ENCODE assay signal across 9 mouse cellular contexts in genomic region chr13:41634401-41634818, GRCm38 (mm10). TPM values are rescaled to one million over a fixed set of nuclear protein-coding genes. Genes with fewer than 3 reads are reported as not detected.
DNase-seq lines count a peak whose midpoint lies in the region; ATAC-seq and TF ChIP-seq lines count a peak whose summit lies in the region.
"Had no signal": no experiment of that assay in that cellular context is flagged by ENCODE, and none has a peak within 500 bp of the region (broad histone marks: within the 10 kb centered on the region; RNA-seq: fewer than 3 reads in every experiment).

No protein-coding gene starts in this region.

- H3K9me3 ChIP-seq in heart, postnatal 0 days (replicated peaks; ENCODE audit: control insufficient read depth, low read length), result no peaks in the 10 kb centered on the region
- no peaks in the 10 kb centered on the region for H3K9me3 ChIP-seq in lung, embryonic 16.5 days (ENCODE audit: control insufficient read depth, low read length)
- H3K9me3 ChIP-seq: limb, embryonic 15.5 days had no signal

- H3K4me2 ChIP-seq in heart, postnatal 0 days (ENCODE audit: low read depth, low read length), result no peak overlapping the region
- no peak overlapping the region for H3K4me2 ChIP-seq in lung, embryonic 16.5 days (ENCODE audit: low read depth, low read length)
- H3K4me2 ChIP-seq: limb, embryonic 15.5 days had no signal

- 29% methylated on average over 13 of the region's 13 CpGs for WGBS in heart, postnatal 0 days
- WGBS in lung, embryonic 16.5 days, result 19% methylated on average over 13 of the region's 13 CpGs

- TF ChIP-seq EP300 in heart, postnatal 0 days (IDR thresholded peaks at IDR 0.05; ENCODE audit: low read depth), result no peak

- DNase-seq in ES-CJ7 (ENCODE audit: low read depth, low spot score), result peak; percentile 74
- peak; percentile 88 for DNase-seq in brain, adult 2 months (ENCODE audit: low read depth, low spot score)
- peak; percentile 35 for DNase-seq in fibroblast of lung, adult 2 months (ENCODE audit: low read depth)
- DNase-seq in heart, postnatal 0 days (ENCODE audit: low spot score), result no peak
- DNase-seq in layer of hippocampus, adult 11-12 months (ENCODE audit: low spot score), result peak; percentile 83
- DNase-seq in ovary, postnatal 36 days (ENCODE audit: low spot score), result peak; percentile 72
- peak; percentile 87 for DNase-seq in thymus, postnatal 4 days

- H3K36me3 ChIP-seq in heart, postnatal 0 days (replicated peaks; ENCODE audit: control insufficient read depth, insufficient read depth, low read length), result 0 out of 2 replicates have a peak, but pooled peaks cover 4% of the 10 kb centered on the region
- H3K36me3 ChIP-seq in lung, embryonic 16.5 days (ENCODE audit: control insufficient read depth, insufficient read depth, low read length), result peaks cover 2% of the 10 kb centered on the region; the same call in 1 of the 2 replicates
- H3K36me3 ChIP-seq: limb, embryonic 15.5 days had no signal

- peak; percentile 79 for ATAC-seq in heart, postnatal 0 days (ENCODE audit: insufficient read depth, low read depth)
- peak; percentile 81 for ATAC-seq in lung, embryonic 16.5 days (ENCODE audit: low read depth)

- H3K9ac ChIP-seq in heart, postnatal 0 days (replicated peaks; ENCODE audit: low read depth, low read length), result no peak overlapping the region
- H3K9ac ChIP-seq in lung, embryonic 16.5 days (ENCODE audit: low read length), result no peak overlapping the region
- H3K9ac ChIP-seq: limb, embryonic 15.5 days had no signal

- H3K4me3 ChIP-seq in heart, postnatal 0 days (ENCODE audit: low read depth, low read length), result no peak overlapping the region
- H3K4me3 ChIP-seq in lung, embryonic 16.5 days (ENCODE audit: low read length), result no peak overlapping the region
- H3K4me3 ChIP-seq: limb, embryonic 15.5 days had no signal

- TF ChIP-seq CTCF in heart, postnatal 0 days (IDR thresholded peaks at IDR 0.05; ENCODE audit: low read depth), result peak; percentile 93

- H3K27me3 ChIP-seq in heart, postnatal 0 days (ENCODE audit: control insufficient read depth, insufficient read depth, low read length), result no peaks in the 10 kb centered on the region
- no peaks in the 10 kb centered on the region for H3K27me3 ChIP-seq in lung, embryonic 16.5 days (ENCODE audit: control insufficient read depth, insufficient read depth, low read depth, low read length)
- H3K27me3 ChIP-seq: limb, embryonic 15.5 days had no signal

- no peak overlapping the region for H3K27ac ChIP-seq in heart, postnatal 0 days (ENCODE audit: low read depth)
- H3K27ac ChIP-seq in lung, embryonic 16.5 days (ENCODE audit: low read length), result no peak overlapping the region
- H3K27ac ChIP-seq: limb, embryonic 15.5 days had no signal

- H3K4me1 ChIP-seq in heart, postnatal 0 days (ENCODE audit: control insufficient read depth, insufficient read depth), result no peaks in the 10 kb centered on the region
- peaks cover 5% of the 10 kb centered on the region; the same call in 1 of the 2 replicates for H3K4me1 ChIP-seq in lung, embryonic 16.5 days (replicated peaks; ENCODE audit: control insufficient read depth, insufficient read depth, low read length)

RNA-seq across cellular contexts. Expression of gene Tmem170b, which starts 28.7 kb away (rescaled TPM):
- total RNA-seq in heart, postnatal 0 days (2014; rRNA removed; ENCODE audit: low replicate concordance), result 4.4 and 5.3 TPM in 2 replicates
- 7.9 and 8.1 TPM in 2 replicates for polyA plus RNA-seq in heart, postnatal 0 days (2015; fragmentation: Nextera tagmentation; extraction: Ambion mirVana)
- 11.0 and 11.1 TPM in 2 replicates for polyA plus RNA-seq in lung, embryonic 16.5 days (2015; fragmentation: Nextera tagmentation; extraction: Ambion mirVana)
